Comparison of ENCODE assay signal across 8 mouse cellular contexts in the genomic region with DNA sequence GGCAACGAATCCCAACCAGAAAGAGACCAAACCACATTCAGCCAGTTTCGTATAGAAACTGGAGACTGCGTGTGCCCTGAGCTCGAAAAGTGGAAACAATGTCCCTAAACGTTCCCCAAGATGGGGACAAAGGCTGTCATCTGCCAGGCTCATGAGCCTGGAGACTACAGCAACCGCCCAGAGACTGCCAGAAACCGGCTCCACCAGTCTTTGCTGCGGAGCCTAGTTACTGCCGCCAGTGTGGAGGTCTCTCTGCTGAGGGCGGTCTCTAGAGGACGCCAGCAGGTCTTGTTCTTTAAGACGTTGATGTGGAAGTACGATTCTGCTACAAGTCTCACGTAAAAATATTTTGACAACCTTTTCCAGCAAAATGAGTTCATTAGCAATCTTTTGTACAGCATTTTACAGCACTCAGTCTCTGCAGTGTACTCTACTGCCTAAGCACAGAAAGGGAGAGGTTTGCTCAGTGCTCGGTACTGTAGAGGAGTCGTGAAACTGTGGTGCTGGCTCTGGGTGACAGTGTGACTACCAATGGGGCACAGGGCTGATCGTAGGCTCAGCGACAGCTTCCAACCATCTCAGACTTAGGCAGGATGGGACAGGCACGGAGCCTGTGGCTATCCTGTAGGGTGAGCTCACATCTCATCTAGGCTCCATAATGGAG. TPM values are rescaled to one million over a fixed set of nuclear protein-coding genes. Genes with fewer than 3 reads are reported as not detected.
A peak's percentile ranks its signal among the peaks of the same experiment; 100 is the strongest.
DNase-seq lines count a peak whose midpoint lies in the region; ATAC-seq and TF ChIP-seq lines count a peak whose summit lies in the region.

No protein-coding gene starts in this region.

- H3K4me3 ChIP-seq in heart, embryonic 13.5 days: peak overlapping the region; percentile 53
- H3K4me3 ChIP-seq in thymus, adult 2 months (ENCODE audit: control insufficient read depth, insufficient read depth, low read length): no peak overlapping the region
- H3K4me3 ChIP-seq in intestine, embryonic 16.5 days (ENCODE audit: low read length): 0 out of 2 replicates have a peak overlapping the region, but pooled peaks have one; percentile 49
- H3K4me3 ChIP-seq in stomach, embryonic 15.5 days (replicated peaks): peak overlapping the region; percentile 45; the same call in 1 of the 2 replicates

- WGBS in heart, embryonic 13.5 days: 16% methylated on average over 19 of the region's 19 CpGs
- WGBS in thymus, adult 2 months: 13% methylated on average over 19 of the region's 19 CpGs
- 11% methylated on average over 19 of the region's 19 CpGs for WGBS in intestine, embryonic 16.5 days
- 11% methylated on average over 19 of the region's 19 CpGs for WGBS in stomach, embryonic 15.5 days

- TF ChIP-seq CTCF in thymus, adult 2 months (IDR thresholded peaks at IDR 0.05; ENCODE audit: borderline replicate concordance, control insufficient read depth, extremely low read depth, insufficient read depth, low read length, poor library complexity): no peak

- ATAC-seq in heart, embryonic 13.5 days (ENCODE audit: extremely low read depth, insufficient number of reproducible peaks, low FRiP score, low TSS enrichment): no peak
- ATAC-seq in intestine, embryonic 16.5 days: peak; percentile 62; the same call in 1 of the 2 replicates
- no peak for ATAC-seq in stomach, embryonic 15.5 days (ENCODE audit: insufficient read depth, low FRiP score, low read depth)

- peaks cover 15% of the 10 kb centered on the region for H3K4me1 ChIP-seq in heart, embryonic 13.5 days
- H3K4me1 ChIP-seq in thymus, adult 2 months (replicated peaks; ENCODE audit: control insufficient read depth, insufficient read depth, low read length): peaks cover 10% of the 10 kb centered on the region; the same call in 1 of the 2 replicates
- peaks cover 11% of the 10 kb centered on the region for H3K4me1 ChIP-seq in intestine, embryonic 16.5 days (ENCODE audit: control insufficient read depth, insufficient read depth, low read length)
- H3K4me1 ChIP-seq in stomach, embryonic 15.5 days: peaks cover 13% of the 10 kb centered on the region

- intact Hi-C loops in heart, postnatal 36 days (cut with DNase I): loop anchor here (5.0 kb wide), 1 partner anchor 120 kb away; no protein-coding TSS in a partner anchor

- no peak overlapping the region for H3K27ac ChIP-seq in heart, embryonic 13.5 days (replicated peaks)
- no peak overlapping the region for H3K27ac ChIP-seq in thymus, adult 2 months (ENCODE audit: control insufficient read depth, insufficient read depth, low read length)
- H3K27ac ChIP-seq in intestine, embryonic 16.5 days (ENCODE audit: low read length): no peak overlapping the region
- H3K27ac ChIP-seq in stomach, embryonic 15.5 days: no peak overlapping the region

- peaks cover 78% of the 10 kb centered on the region for H3K27me3 ChIP-seq in heart, embryonic 13.5 days (replicated peaks)
- H3K27me3 ChIP-seq in thymus, adult 2 months (ENCODE audit: control insufficient read depth, insufficient read depth, low read length): peaks cover 16% of the 10 kb centered on the region
- peaks cover 32% of the 10 kb centered on the region for H3K27me3 ChIP-seq in intestine, embryonic 16.5 days (replicated peaks; ENCODE audit: control insufficient read depth, insufficient read depth, low read length)
- H3K27me3 ChIP-seq in stomach, embryonic 15.5 days (replicated peaks): peaks cover 30% of the 10 kb centered on the region

- H3K9ac ChIP-seq in heart, embryonic 13.5 days: no peak overlapping the region
- H3K9ac ChIP-seq in intestine, embryonic 16.5 days (ENCODE audit: low read depth, low read length): no peak overlapping the region
- no peak overlapping the region for H3K9ac ChIP-seq in stomach, embryonic 15.5 days

- no peak for DNase-seq in heart, postnatal 36 days
- peak; percentile 26 for DNase-seq in thymus, postnatal 4 days
- no peak for DNase-seq in thymus, adult 2 months
- DNase-seq in adrenal gland, adult 2 months: no peak
- DNase-seq in spleen, postnatal 10 days (ENCODE audit: low spot score in 2 of 2): no peak

- no peaks in the 10 kb centered on the region for H3K9me3 ChIP-seq in heart, embryonic 13.5 days
- no peaks in the 10 kb centered on the region for H3K9me3 ChIP-seq in intestine, embryonic 16.5 days (ENCODE audit: control insufficient read depth, low read length)
- H3K9me3 ChIP-seq in stomach, embryonic 15.5 days: no peaks in the 10 kb centered on the region

- TF ChIP-seq POLR2A in thymus, adult 2 months (IDR thresholded peaks at IDR 0.05; ENCODE audit: control insufficient read depth, extremely low read depth, insufficient read depth, low read length, poor library complexity): no peak

- H3K36me3 ChIP-seq in heart, embryonic 13.5 days: no peaks in the 10 kb centered on the region
- H3K36me3 ChIP-seq in thymus, adult 2 months (ENCODE audit: control insufficient read depth, insufficient read depth, low read length): no peaks in the 10 kb centered on the region
- no peaks in the 10 kb centered on the region for H3K36me3 ChIP-seq in intestine, embryonic 16.5 days (ENCODE audit: control insufficient read depth, insufficient read depth, low read length)
- no peaks in the 10 kb centered on the region for H3K36me3 ChIP-seq in stomach, embryonic 15.5 days

- peak overlapping the region; percentile 86 for H3K4me2 ChIP-seq in heart, embryonic 13.5 days
- peak overlapping the region; percentile 87 for H3K4me2 ChIP-seq in intestine, embryonic 16.5 days (ENCODE audit: low read depth, low read length)
- H3K4me2 ChIP-seq in stomach, embryonic 15.5 days: peak overlapping the region; percentile 95

RNA-seq across cellular contexts. Expression of a gene that starts 15.2 kb away (rescaled TPM):
- 0.24 and 0.47 TPM in 2 replicates for polyA plus RNA-seq in heart, embryonic 13.5 days (2015; fragmentation: Nextera tagmentation; extraction: Ambion mirVana)
- total RNA-seq in heart, postnatal 36 days (2021): 1 to 10 TPM; 3.3 to 3.8 TPM
- 1.3 and 1.9 TPM in 2 replicates for polyA plus RNA-seq in thymus, adult 2 months (2012; rRNA removed)
- 0.21 and 0.28 TPM in 2 replicates for polyA plus RNA-seq in intestine, embryonic 16.5 days (2015; fragmentation: Nextera tagmentation; extraction: Ambion mirVana)
- polyA plus RNA-seq in stomach, embryonic 15.5 days (2015; fragmentation: Nextera tagmentation; extraction: Ambion mirVana): 0.85 and 0.96 TPM in 2 replicates
- 10 to 100 TPM; 26.1 to 30.8 TPM for total RNA-seq in adrenal gland, adult 2 months (2021)
- polyA plus RNA-seq in adrenal gland, adult 2 months (2012; rRNA removed): 50.8 and 66.2 TPM in 2 replicates

RNA-seq across cellular contexts. Expression of a gene that starts 55.6 kb away (rescaled TPM):
- polyA plus RNA-seq in heart, embryonic 13.5 days (2015; fragmentation: Nextera tagmentation; extraction: Ambion mirVana): 24.4 and 25.8 TPM in 2 replicates
- 10 to 100 TPM; 21.4 to 22.2 TPM for total RNA-seq in heart, postnatal 36 days (2021)
- 49.1 and 53.6 TPM in 2 replicates for polyA plus RNA-seq in thymus, adult 2 months (2012; rRNA removed)
- 20.1 and 21.7 TPM in 2 replicates for polyA plus RNA-seq in intestine, embryonic 16.5 days (2015; fragmentation: Nextera tagmentation; extraction: Ambion mirVana)
- 32.8 and 41.6 TPM in 2 replicates for polyA plus RNA-seq in stomach, embryonic 15.5 days (2015; fragmentation: Nextera tagmentation; extraction: Ambion mirVana)
- 10 to 100 TPM; 24.3 to 33.1 TPM for total RNA-seq in adrenal gland, adult 2 months (2021)
- polyA plus RNA-seq in adrenal gland, adult 2 months (2012; rRNA removed): 29.3 and 37.6 TPM in 2 replicates

Comparison
In these comparisons a context has a peak if more than half of its experiments do, and no peak if none do; other contexts are left out.
1. RNA of a gene that starts 15.2 kb away (polyA plus RNA-seq): 50.8 to 66.2 TPM in adrenal gland, adult 2 months; 1.3 to 1.9 TPM in thymus, adult 2 months, 0.85 to 0.96 TPM in stomach, embryonic 15.5 days, 0.21 to 0.28 TPM in intestine, embryonic 16.5 days and 0.24 to 0.47 TPM in heart, embryonic 13.5 days; every median in the first group is over 10 times any median in the second.
2. Peak in every context shown above with its lines, with median percentiles within 50 percentile points of each other: H3K4me2 ChIP-seq.